Mouse (Mus musculus): Measurements from ENCODE around the gene Slfn9. TPM values are rescaled to one million over a fixed set of nuclear protein-coding genes. Genes with fewer than 3 reads are reported as not detected.

Gene Slfn9
- total and polyA plus RNA-seq, 3 experiments, result 0.20 to 0.99 (median 0.82) TPM

- Histone ChIP-seq H3K27ac (peak overlapping the region; percentile 97), H3K27me3 (ENCODE audit: control insufficient read depth, insufficient read depth, low read length) (no peaks in the 10 kb centered on the region), H3K36me3 (ENCODE audit: control insufficient read depth, insufficient read depth, low read length) (peaks cover 30% of the 10 kb centered on the region), H3K4me1 (ENCODE audit: control insufficient read depth, insufficient read depth, low read length) (peaks cover 12% of the 10 kb centered on the region), H3K9ac (ENCODE audit: low read depth, low read length) (peak overlapping the region; percentile 66), H3K4me3 (peak overlapping the region; percentile 63), H3K79me2 (replicated peaks; ENCODE audit: control insufficient read depth, insufficient read depth, low read length) (peaks cover 1% of the 10 kb centered on the region; the same call in 1 of the 2 replicates)
- intact Hi-C loops (cut with DNase I), result loop anchor here (5.0 kb wide), 1 partner anchor 514 kb away; no protein-coding TSS in a partner anchor
- DNase-seq, result peak; percentile 54 to 65
- TF ChIP-seq EP300 (IDR thresholded peaks at IDR 0.05; ENCODE audit: insufficient read depth, low read depth, low read length), result no peak
- TF ChIP-seq CTCF (IDR thresholded peaks at IDR 0.05), result no peak
- TF ChIP-seq POLR2A (IDR thresholded peaks at IDR 0.05; ENCODE audit: insufficient read depth, low read depth, low read length), result no peak; the same call in 1 of the 2 replicates
- 39% methylated on average over 9 of the region's 9 CpGs for WGBS
These were observed 38.8 kb downstream of the Slfn9 start for GRCm38 (mm10) chr11:82952612-82953542.

DNA sequence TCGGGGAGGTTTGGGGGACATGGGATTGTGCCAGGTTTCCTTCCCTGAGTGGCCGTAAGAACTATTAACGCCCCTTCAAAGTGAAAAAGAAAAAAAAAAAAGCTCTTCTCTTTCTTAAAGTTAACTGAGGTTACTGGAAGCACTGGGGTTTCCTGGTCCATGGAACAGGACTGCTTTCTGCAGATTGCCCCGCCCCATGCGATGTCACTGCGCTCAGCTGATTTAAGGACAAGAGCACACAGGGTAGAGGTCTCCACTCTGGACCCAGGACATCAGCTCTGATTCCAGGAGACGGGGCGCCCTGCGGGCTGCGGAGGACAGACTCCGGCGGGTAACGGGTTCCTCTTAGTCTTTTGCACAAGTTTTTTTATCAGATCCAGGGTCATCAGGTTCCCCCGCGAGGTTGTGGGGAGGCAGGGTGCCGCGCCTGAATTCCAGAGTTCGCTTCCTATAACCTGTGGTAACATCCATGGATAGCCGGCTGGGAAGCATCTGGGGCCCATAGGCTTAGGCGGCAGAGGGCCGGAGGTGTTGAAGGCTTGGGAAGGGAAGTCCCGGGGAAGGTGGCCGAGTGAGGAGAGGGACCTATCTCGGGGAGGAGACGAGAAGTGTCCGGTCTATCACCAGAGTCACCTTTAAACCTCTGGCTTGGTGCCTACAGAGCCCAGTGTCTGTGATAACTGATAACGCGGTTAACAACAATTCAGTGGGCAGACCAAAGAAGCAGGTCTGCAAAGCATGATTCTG lies 39.6 kb downstream of the Slfn9 start:
- Histone ChIP-seq H3K4me3 (peak overlapping the region; percentile 63), H3K79me2 (replicated peaks; ENCODE audit: control insufficient read depth, insufficient read depth, low read length) (peaks cover 1% of the 10 kb centered on the region; the same call in 1 of the 2 replicates), H3K36me3 (ENCODE audit: control insufficient read depth, insufficient read depth, low read length) (peaks cover 24% of the 10 kb centered on the region), H3K27me3 (ENCODE audit: control insufficient read depth, insufficient read depth, low read length) (no peaks in the 10 kb centered on the region), H3K9ac (ENCODE audit: low read depth, low read length) (peak overlapping the region; percentile 68), H3K4me1 (ENCODE audit: control insufficient read depth, insufficient read depth, low read length) (peaks cover 14% of the 10 kb centered on the region), H3K27ac (peak overlapping the region; percentile 97)
- DNase-seq, result peak; percentile 84 to 87
- intact Hi-C loops (cut with DNase I), result loop anchor here (5.0 kb wide), 1 partner anchor 515 kb away; no protein-coding TSS in a partner anchor
- no peak for TF ChIP-seq CTCF (IDR thresholded peaks at IDR 0.05)
- TF ChIP-seq EP300 (IDR thresholded peaks at IDR 0.05; ENCODE audit: insufficient read depth, low read depth, low read length), result 0 out of 2 replicates have a peak, but pooled peaks have one; percentile 79
- TF ChIP-seq POLR2A (IDR thresholded peaks at IDR 0.05; ENCODE audit: insufficient read depth, low read depth, low read length), result peak; percentile 97
- 6% methylated on average over 28 of the region's 28 CpGs for WGBS

DNA sequence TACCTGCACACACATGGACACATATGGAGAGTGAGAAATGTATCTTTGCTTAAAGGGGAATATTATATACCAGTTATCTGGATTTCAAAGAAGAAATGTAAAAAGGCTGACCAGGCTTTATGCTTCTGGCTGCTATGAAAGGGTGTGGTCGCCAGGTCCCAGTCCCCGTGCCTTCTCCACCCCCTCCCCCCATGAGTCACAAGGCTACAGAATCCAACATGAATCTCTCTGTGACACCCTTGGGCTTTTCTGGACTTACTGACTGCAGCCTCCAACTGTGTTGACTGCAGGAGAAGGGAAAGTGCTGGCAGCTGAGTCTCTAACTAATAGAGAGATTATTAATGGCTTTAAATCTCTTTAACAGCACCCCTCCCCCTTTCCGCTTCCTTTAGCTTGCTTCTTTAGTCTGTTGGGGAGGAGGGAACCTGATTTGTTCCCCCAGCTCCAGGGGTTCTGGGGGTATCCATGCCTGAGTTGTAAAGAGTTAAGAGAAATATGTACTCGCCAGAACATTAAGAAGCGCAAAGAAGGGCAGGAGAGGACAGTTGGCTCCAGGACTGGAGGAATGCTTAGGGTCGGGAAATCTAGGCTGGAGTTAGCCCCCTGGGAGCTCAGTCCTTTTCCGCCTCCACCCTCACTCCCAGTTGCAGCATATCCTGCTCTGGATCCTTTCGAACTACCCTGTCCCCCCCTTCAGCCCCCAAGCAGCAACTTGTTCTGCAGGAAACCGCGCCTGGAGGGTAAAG lies 40.7 kb downstream of the Slfn9 start, which contains the start of gene Slfn5:
TSS of gene Slfn5 (plus strand) at position 614 of the 746 bp plus-strand sequence.
- intact Hi-C loops (cut with DNase I), result loop anchor here (5.0 kb wide), 1 partner anchor 516 kb away; no protein-coding TSS in a partner anchor
- peak; percentile 71 to 83 for DNase-seq
- Histone ChIP-seq H3K9ac (ENCODE audit: low read depth, low read length) (peak within 1 kb of the TSS; percentile 68), H3K79me2 (replicated peaks; ENCODE audit: control insufficient read depth, insufficient read depth, low read length) (no peaks in the 10 kb centered on the region; the same call in 1 of the 2 replicates), H3K27me3 (ENCODE audit: control insufficient read depth, insufficient read depth, low read length) (no peaks in the 10 kb centered on the region), H3K4me3 (peak within 1 kb of the TSS; percentile 63), H3K36me3 (ENCODE audit: control insufficient read depth, insufficient read depth, low read length) (peaks cover 13% of the 10 kb centered on the region), H3K27ac (peak within 1 kb of the TSS; percentile 97), H3K4me1 (ENCODE audit: control insufficient read depth, insufficient read depth, low read length) (peaks cover 12% of the 10 kb centered on the region)
- WGBS, result 15% methylated on average over 10 of the region's 10 CpGs
- TF ChIP-seq CTCF (IDR thresholded peaks at IDR 0.05) (no peak), POLR2A (IDR thresholded peaks at IDR 0.05; ENCODE audit: insufficient read depth, low read depth, low read length) (peak; percentile 59), EP300 (IDR thresholded peaks at IDR 0.05; ENCODE audit: insufficient read depth, low read depth, low read length) (peak; percentile 96)

GRCm38 (mm10) chr11:82949036-82949435 lies 42.6 kb downstream of the Slfn9 start:
- Histone ChIP-seq H3K79me2 (replicated peaks; ENCODE audit: control insufficient read depth, insufficient read depth, low read length) (no peaks in the 10 kb centered on the region), H3K4me3 (peak overlapping the region; percentile 40), H3K27me3 (ENCODE audit: control insufficient read depth, insufficient read depth, low read length) (no peaks in the 10 kb centered on the region), H3K36me3 (ENCODE audit: control insufficient read depth, insufficient read depth, low read length) (peaks cover 5% of the 10 kb centered on the region), H3K9ac (ENCODE audit: low read depth, low read length) (peak overlapping the region; percentile 64), H3K4me1 (ENCODE audit: control insufficient read depth, insufficient read depth, low read length) (peaks cover 9% of the 10 kb centered on the region), H3K27ac (peak overlapping the region; percentile 97)
- 0 out of 2 replicates have a peak, but pooled peaks have one; percentile 20 for TF ChIP-seq POLR2A (IDR thresholded peaks at IDR 0.05; ENCODE audit: insufficient read depth, low read depth, low read length)
- no peak for TF ChIP-seq CTCF (IDR thresholded peaks at IDR 0.05)
- no peak for TF ChIP-seq EP300 (IDR thresholded peaks at IDR 0.05; ENCODE audit: insufficient read depth, low read depth, low read length)
- peak; percentile 53 to 59 for DNase-seq
- 46% methylated on average over 9 of the region's 9 CpGs for WGBS
- intact Hi-C loops (cut with DNase I), result no loop called here

DNA sequence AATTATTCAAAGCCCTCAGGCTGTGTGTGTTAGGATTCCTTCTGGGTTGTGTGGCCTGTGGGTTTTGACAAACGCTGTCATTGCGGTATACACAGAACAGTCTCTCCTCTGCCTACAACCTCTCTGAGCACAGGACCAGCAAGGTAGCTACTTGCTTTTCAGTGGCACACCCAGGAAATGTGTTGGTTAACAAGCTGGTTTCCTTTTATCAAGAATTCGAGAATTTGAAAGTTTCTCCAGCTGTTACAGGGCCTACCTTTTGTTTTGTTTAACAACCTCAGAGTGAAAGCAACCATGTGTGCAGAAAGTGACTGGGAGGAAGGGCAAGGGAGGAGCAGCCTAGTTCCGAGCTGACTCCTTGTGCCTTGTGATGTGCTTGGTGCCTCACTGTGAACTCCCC lies 44.2 kb downstream of the Slfn9 start:
- peak overlapping the region; percentile 97 for H3K27ac ChIP-seq
- intact Hi-C loops (cut with DNase I), result loop anchor here (1.0 kb wide), 1 partner anchor 13 kb away; no protein-coding TSS in a partner anchor
- WGBS, result 45% methylated on average over 4 of the region's 4 CpGs
- H3K4me3 ChIP-seq, result 0 out of 2 replicates have a peak overlapping the region, but pooled peaks have one; percentile 12
- TF ChIP-seq POLR2A (IDR thresholded peaks at IDR 0.05; ENCODE audit: insufficient read depth, low read depth, low read length), result peak; percentile 29; the same call in 1 of the 2 replicates
- TF ChIP-seq CTCF (IDR thresholded peaks at IDR 0.05), result no peak
- TF ChIP-seq EP300 (IDR thresholded peaks at IDR 0.05; ENCODE audit: insufficient read depth, low read depth, low read length), result 0 out of 2 replicates have a peak, but pooled peaks have one; percentile 51
- H3K79me2 ChIP-seq (replicated peaks; ENCODE audit: control insufficient read depth, insufficient read depth, low read length), result no peaks in the 10 kb centered on the region
- H3K9ac ChIP-seq (ENCODE audit: low read depth, low read length), result peak overlapping the region; percentile 37; the same call in 1 of the 2 replicates
- H3K27me3 ChIP-seq (ENCODE audit: control insufficient read depth, insufficient read depth, low read length), result no peaks in the 10 kb centered on the region
- H3K4me1 ChIP-seq (ENCODE audit: control insufficient read depth, insufficient read depth, low read length), result peaks cover 9% of the 10 kb centered on the region
- DNase-seq, result no peak
- H3K36me3 ChIP-seq (ENCODE audit: control insufficient read depth, insufficient read depth, low read length), result no peaks in the 10 kb centered on the region

Measured in heart, adult 2 months (tissue).